Mouse (Mus musculus) intestine, postnatal 0 days (tissue): ENCODE results near the gene Nhlrc1. TPM values are rescaled to one million over a fixed set of nuclear protein-coding genes. Genes with fewer than 3 reads are reported as not detected.

Source experiments
- ATAC-seq: fragments of 200-750 bp; cut with Nextera tagmentation; 2 replicates; pipeline ENCODE4 v1.8.0; 2017; ENCODE audit warnings: mild to moderate bottlenecking, moderate TSS enrichment, moderate library complexity
- H3K27ac ChIP-seq: fragments of 300-500 bp; sonication (generic); 2 replicates; pipeline ENCODE4 v1.5.1; 2014; ENCODE audit warnings: mild to moderate bottlenecking, low read depth, low read length, moderate library complexity
- H3K27me3 ChIP-seq: fragments of 300-500 bp; sonication (generic); replicated peaks from 2 replicates; pipeline ENCODE4 v1.6.1; 2014; ENCODE audit warnings: low read length, mixed read lengths; ENCODE audit not compliant: control insufficient read depth, insufficient read depth
- H3K36me3 ChIP-seq: fragments of 300-500 bp; sonication (generic); 2 replicates; pipeline ENCODE4 v1.6.1; 2014; ENCODE audit warnings: mild to moderate bottlenecking, moderate library complexity; ENCODE audit not compliant: control insufficient read depth, insufficient read depth
- H3K4me1 ChIP-seq: fragments of 300-500 bp; sonication (generic); replicated peaks from 2 replicates; pipeline ENCODE4 v1.6.1; 2014; ENCODE audit warnings: antibody characterized with exemption, low read length, mixed read lengths; ENCODE audit not compliant: control insufficient read depth, insufficient read depth
- H3K4me2 ChIP-seq: fragments of 300-500 bp; sonication (generic); replicated peaks from 2 replicates; pipeline ENCODE4 v1.6.1; 2014; ENCODE audit warnings: low read depth, mild to moderate bottlenecking, moderate library complexity
- H3K4me3 ChIP-seq: fragments of 300-500 bp; sonication (generic); 2 replicates; pipeline ENCODE4 v1.5.1; 2014; ENCODE audit warnings: low read depth, low read length
- H3K9ac ChIP-seq: fragments of 300-500 bp; sonication (generic); 2 replicates; pipeline ENCODE4 v1.6.1; 2014; ENCODE audit warnings: mild to moderate bottlenecking, low read depth, low read length
- H3K9me3 ChIP-seq: fragments of 300-500 bp; sonication (generic); 2 replicates; pipeline ENCODE4 v1.6.1; 2016; ENCODE audit warnings: mixed run types; ENCODE audit not compliant: control insufficient read depth
- CTCF ChIP-seq: sonication (generic); IDR thresholded peaks from 2 replicates; pipeline ENCODE4 v1.5.1; 2016; ENCODE audit warnings: low read depth, mild to moderate bottlenecking, control low read depth, antibody characterized with exemption, moderate library complexity
- WGBS: fragments of 180-500 bp; shearing (Covaris S2); extraction: QIAGEN DNeasy Blood & Tissue Kit; methylation state at CpG from one replicate; pipeline ENCODE4 v1.1.7; 2014; 5-methylcytosine and 5-hydroxymethylcytosine counted together
- polyA plus RNA-seq: library from polyadenylated mRNA; unstranded; fragments of >200 nt; fragmentation: Nextera tagmentation; extraction: Ambion mirVana; gene quantifications from 2 replicates; pipeline ENCODE4 v1.2.1, GENCODE M21; 2015

The Nhlrc1 gene
- polyA plus RNA-seq, 1 experiment from 2014 or later: 2.1 TPM

GRCm38 (mm10) chr13:47040061-47040460, 25.4 kb upstream of the Nhlrc1 start:
- Histone ChIP-seq H3K4me3 (no peak overlapping the region), H3K4me1 (no peaks in the 10 kb centered on the region; the same call in 1 of the 2 replicates), H3K9ac (no peak overlapping the region), H3K9me3 (no peaks in the 10 kb centered on the region), H3K27ac (no peak overlapping the region), H3K4me2 (no peak overlapping the region), H3K36me3 (no peaks in the 10 kb centered on the region), H3K27me3 (no peaks in the 10 kb centered on the region)
- ATAC-seq: no peak
- 70% methylated on average over 5 of the region's 5 CpGs for WGBS
- no peak for TF ChIP-seq CTCF

- no peak overlapping the region for H3K9ac ChIP-seq
- H3K4me3 ChIP-seq: no peak overlapping the region
- H3K27ac ChIP-seq: no peak overlapping the region
- H3K27me3 ChIP-seq: no peaks in the 10 kb centered on the region
- H3K36me3 ChIP-seq: peaks cover 4% of the 10 kb centered on the region
- no peak overlapping the region for H3K4me2 ChIP-seq
- no peaks in the 10 kb centered on the region; the same call in 1 of the 2 replicates for H3K4me1 ChIP-seq
- ATAC-seq: no peak
- H3K9me3 ChIP-seq: no peaks in the 10 kb centered on the region
- 93% methylated on average over 6 of the region's 6 CpGs for WGBS
- TF ChIP-seq CTCF: no peak
These were observed 23.3 kb upstream of the Nhlrc1 start for GRCm38 (mm10) chr13:47037946-47038345.

GRCm38 (mm10) chr13:47033602-47034001, 19.0 kb upstream of the Nhlrc1 start:
- no peak for ATAC-seq
- H3K4me2 ChIP-seq: no peak overlapping the region

GRCm38 (mm10) chr13:47030376-47031107, 15.9 kb upstream of the Nhlrc1 start:
- no peak for ATAC-seq

More at GRCm38 (mm10) chr13:47033602-47034001, 19.0 kb upstream of the Nhlrc1 start:
- H3K9ac ChIP-seq: no peak overlapping the region
- 87% methylated on average over 4 of the region's 4 CpGs for WGBS
- no peak for TF ChIP-seq CTCF
- H3K9me3 ChIP-seq: no peaks in the 10 kb centered on the region
- no peak overlapping the region for H3K4me3 ChIP-seq
- no peaks in the 10 kb centered on the region for H3K27me3 ChIP-seq
- no peak overlapping the region for H3K27ac ChIP-seq
- peaks cover 4% of the 10 kb centered on the region for H3K36me3 ChIP-seq
- H3K4me1 ChIP-seq: no peaks in the 10 kb centered on the region

GRCm38 (mm10) chr13:47020798-47021197, 6.1 kb upstream of the Nhlrc1 start:
- Histone ChIP-seq H3K27me3 (no peaks in the 10 kb centered on the region), H3K4me2 (no peak overlapping the region), H3K4me1 (no peaks in the 10 kb centered on the region), H3K36me3 (no peaks in the 10 kb centered on the region), H3K27ac (no peak overlapping the region), H3K4me3 (no peak overlapping the region), H3K9me3 (no peaks in the 10 kb centered on the region), H3K9ac (no peak overlapping the region)
- 77% methylated on average over 7 of the region's 7 CpGs for WGBS
- ATAC-seq: no peak
- no peak for TF ChIP-seq CTCF

More at GRCm38 (mm10) chr13:47030376-47031107, 15.9 kb upstream of the Nhlrc1 start:
- H3K27me3 ChIP-seq: no peaks in the 10 kb centered on the region
- H3K36me3 ChIP-seq: peaks cover 4% of the 10 kb centered on the region
- no peaks in the 10 kb centered on the region for H3K4me1 ChIP-seq
- no peak overlapping the region for H3K4me2 ChIP-seq
- 85% methylated on average over 17 of the region's 17 CpGs for WGBS
- TF ChIP-seq CTCF: no peak
- no peak overlapping the region for H3K4me3 ChIP-seq
- no peak overlapping the region for H3K9ac ChIP-seq
- no peak overlapping the region for H3K27ac ChIP-seq
- no peaks in the 10 kb centered on the region for H3K9me3 ChIP-seq

GRCm38 (mm10) chr13:47019774-47020173, 5.1 kb upstream of the Nhlrc1 start:
- Histone ChIP-seq H3K4me2 (no peak overlapping the region), H3K9me3 (no peaks in the 10 kb centered on the region), H3K4me1 (no peaks in the 10 kb centered on the region), H3K27me3 (no peaks in the 10 kb centered on the region), H3K36me3 (no peaks in the 10 kb centered on the region), H3K4me3 (no peak overlapping the region), H3K27ac (no peak overlapping the region), H3K9ac (no peak overlapping the region)
- peak; percentile 41; the same call in 1 of the 2 replicates for ATAC-seq
- WGBS: 59% methylated on average over 7 of the region's 7 CpGs
- peak; percentile 31; the same call in 1 of the 2 replicates for TF ChIP-seq CTCF
